Mouse (Mus musculus) small intestine, adult 2 months (tissue): Measurements from ENCODE around the gene Gm9999. TPM values are rescaled to one million over a fixed set of nuclear protein-coding genes. Genes with fewer than 3 reads are reported as not detected.

ENCODE experiments used
- H3K27ac ChIP-seq: fragments of 200-500 bp; 2 replicates; pipeline ENCODE4 v1.5.1; 2012; ENCODE audit warnings: low read depth, low read length, control low read depth, inconsistent platforms; ENCODE audit not compliant: insufficient read depth
- H3K27me3 ChIP-seq: fragments of 200-500 bp; 2 replicates; pipeline ENCODE4 v1.6.1; 2012; ENCODE audit warnings: mild to moderate bottlenecking, moderate library complexity, low read length, inconsistent platforms; ENCODE audit not compliant: control insufficient read depth, insufficient read depth
- H3K36me3 ChIP-seq: fragments of 200-500 bp; 2 replicates; pipeline ENCODE4 v1.6.1; 2012; ENCODE audit warnings: mild to moderate bottlenecking, low read length, control low read depth, inconsistent platforms; ENCODE audit not compliant: control insufficient read depth, insufficient read depth
- H3K4me1 ChIP-seq: fragments of 200-500 bp; 2 replicates; pipeline ENCODE4 v1.6.1; 2012; ENCODE audit warnings: low read length, inconsistent platforms, mixed read lengths; ENCODE audit not compliant: control insufficient read depth, insufficient read depth, insufficient read length
- H3K4me3 ChIP-seq: fragments of 200-500 bp; 2 replicates; pipeline ENCODE4 v1.5.1; 2012; ENCODE audit warnings: low read depth, mild to moderate bottlenecking, control low read depth, inconsistent platforms, low read length, moderate library complexity
- CTCF ChIP-seq: fragments of 200-500 bp; IDR thresholded peaks from 2 replicates; pipeline ENCODE4 v1.5.1; 2012; ENCODE audit warnings: low read depth, mild to moderate bottlenecking, control low read depth, inconsistent platforms, low read length, moderate library complexity, mixed read lengths; ENCODE audit not compliant: insufficient replicate concordance, insufficient read length; ENCODE audit errors: extremely low read depth
- POLR2A ChIP-seq: fragments of 200-500 bp; IDR thresholded peaks from 2 replicates; pipeline ENCODE4 v1.6.1; 2012; ENCODE audit warnings: low read depth, mild to moderate bottlenecking, control low read depth, inconsistent platforms, low read length, moderate library complexity
- whole genome bisulfite sequencing: fragments of 180-500 bp; shearing (Covaris S2); methylation state at CpG from one replicate; pipeline ENCODE4 v1.1.7; 2018; 5-methylcytosine and 5-hydroxymethylcytosine counted together
- polyA plus RNA-seq: library from polyadenylated mRNA; depleted of rRNA; stranded (reverse); fragments of >200 nt; gene quantifications from 2 replicates; pipeline ENCODE4 v1.2.3, GENCODE M21; 2012; rRNA removed

The Gm9999 gene
- polyA plus RNA-seq = not detected in 2 replicates

DNA sequence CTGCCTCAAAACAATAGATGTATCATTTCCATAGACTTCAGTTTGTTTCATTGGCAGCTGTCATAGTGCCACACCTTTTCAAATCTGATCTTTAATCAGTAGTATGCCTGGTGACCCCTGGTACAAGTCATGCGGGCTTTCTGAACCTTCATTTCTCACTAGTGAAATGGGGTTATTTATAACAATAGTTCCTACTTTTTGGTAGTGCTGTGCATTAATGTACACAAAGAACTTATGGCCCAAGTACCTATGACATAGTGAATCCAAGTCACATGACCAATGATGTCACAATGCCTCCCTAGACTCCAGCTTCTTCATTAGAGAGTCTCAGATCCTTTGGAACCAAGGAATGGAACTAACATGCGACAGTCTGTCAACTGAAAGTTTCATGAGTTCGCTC is at the start of gene Gm9999:
Gm9999 (plus strand) TSS at position 301 of the 400 bp plus-strand sequence.
- 78% methylated on average over 3 of the region's 3 CpGs for WGBS
- no peak within 1 kb of the TSS for H3K27ac ChIP-seq
- no peaks in the 10 kb centered on the region for H3K36me3 ChIP-seq
- no peak within 1 kb of the TSS for H3K4me3 ChIP-seq
- H3K4me1 ChIP-seq = 0 out of 2 replicates have a peak, but pooled peaks cover 3% of the 10 kb centered on the region
- TF ChIP-seq CTCF = no peak
- TF ChIP-seq POLR2A = no peak
- H3K27me3 ChIP-seq = no peaks in the 10 kb centered on the region

DNA sequence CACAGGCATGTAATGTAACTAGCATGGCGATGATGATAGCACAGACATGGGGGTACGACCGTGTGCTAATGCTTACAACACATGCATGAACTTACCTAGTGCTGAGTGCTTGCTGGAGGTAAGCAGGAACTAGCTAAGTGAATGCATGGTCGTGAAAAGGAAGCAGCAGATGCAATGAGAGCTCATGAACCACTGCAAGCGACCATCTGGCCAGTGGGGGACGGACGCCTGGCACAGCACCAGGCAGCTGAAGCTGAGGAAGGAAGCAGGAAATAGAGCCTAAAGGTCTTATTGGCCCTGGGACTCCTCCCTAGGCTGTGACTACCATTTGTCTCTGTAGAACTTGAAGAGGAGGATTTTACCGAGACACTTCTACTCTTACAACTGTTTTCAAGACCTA is 48.6 kb upstream of the Gm9999 start:
- TF ChIP-seq POLR2A (no peak), CTCF (no peak)
- H3K4me3 ChIP-seq = no peak overlapping the region
- H3K27ac ChIP-seq = no peak overlapping the region
- H3K27me3 ChIP-seq = no peaks in the 10 kb centered on the region
- H3K36me3 ChIP-seq = peaks cover 31% of the 10 kb centered on the region
- H3K4me1 ChIP-seq = peaks cover 7% of the 10 kb centered on the region; the same call in 1 of the 2 replicates
- 65% methylated on average over 8 of the region's 8 CpGs for WGBS

DNA sequence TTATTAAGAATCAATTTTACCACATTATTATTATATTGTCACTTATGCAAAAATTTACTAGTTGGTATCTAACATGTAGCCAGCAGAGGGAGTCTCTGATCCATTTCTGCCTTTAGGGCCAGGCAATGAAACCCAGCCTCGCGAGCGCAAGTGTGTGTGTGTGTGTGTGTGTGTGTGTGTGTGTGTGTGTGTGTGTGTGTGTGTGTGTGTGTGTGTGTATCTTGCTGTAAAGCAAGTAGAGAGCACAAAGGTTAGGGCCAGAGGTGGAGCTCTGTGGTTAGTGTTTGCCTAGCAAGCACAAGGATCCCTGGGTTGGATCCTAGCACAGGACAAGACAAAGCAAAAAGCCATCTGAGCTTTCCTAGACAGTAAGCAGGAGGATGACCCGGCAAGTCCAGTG is 47.5 kb upstream of the Gm9999 start:
- no peak overlapping the region for H3K4me3 ChIP-seq
- 0 out of 2 replicates have a peak, but pooled peaks have one; percentile 16 for TF ChIP-seq CTCF
- TF ChIP-seq POLR2A = no peak
- H3K4me1 ChIP-seq = peaks cover 7% of the 10 kb centered on the region; the same call in 1 of the 2 replicates
- no peak overlapping the region for H3K27ac ChIP-seq
- 16% methylated on average over 4 of the region's 4 CpGs for WGBS
- no peaks in the 10 kb centered on the region for H3K27me3 ChIP-seq
- H3K36me3 ChIP-seq = peaks cover 32% of the 10 kb centered on the region

DNA sequence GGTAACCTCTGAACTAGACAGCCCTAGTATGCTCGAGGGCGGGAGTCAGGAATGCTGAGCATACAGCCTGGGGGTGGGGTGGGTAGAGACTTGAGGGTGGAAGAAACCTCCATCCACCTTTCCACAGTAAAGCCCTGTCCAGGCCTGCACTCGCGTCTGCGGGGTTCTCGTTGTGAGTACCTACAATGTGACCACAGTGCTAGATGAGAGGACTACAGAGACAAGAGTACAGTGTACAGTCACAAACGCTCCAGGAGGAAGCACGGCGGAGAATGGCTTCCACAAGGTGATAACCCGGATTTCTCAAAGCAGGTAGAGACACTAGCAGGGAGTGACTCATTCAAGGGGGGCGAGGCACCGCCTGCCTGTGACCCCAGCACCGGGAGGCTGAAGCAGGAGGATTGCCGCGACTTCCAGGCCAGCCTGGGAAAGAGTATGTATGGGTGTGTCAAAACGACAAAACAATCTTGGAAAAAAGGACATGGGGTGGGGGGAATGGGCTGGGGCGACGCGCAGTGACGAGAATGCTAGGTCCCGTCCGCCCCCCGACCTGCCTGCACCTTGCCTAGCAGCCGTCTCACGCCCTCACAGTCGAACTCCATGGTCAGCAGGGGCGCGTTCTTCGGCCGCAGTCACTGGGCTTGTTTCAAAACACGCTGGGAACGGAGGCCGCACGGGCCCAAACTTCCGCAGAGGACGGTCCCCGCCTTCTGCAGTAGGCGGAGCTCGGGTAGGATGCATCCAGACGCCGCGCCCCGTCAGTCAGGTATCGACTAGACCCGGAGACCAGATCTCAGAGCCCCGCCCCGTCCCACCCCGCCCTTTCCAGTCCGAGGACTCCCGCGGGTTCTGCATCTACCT is 25.3 kb upstream of the Gm9999 start, which contains the start of gene Uevld:
Uevld (minus strand) TSS at position 697 of the 861 bp plus-strand sequence.
- H3K27me3 ChIP-seq = no peaks in the 10 kb centered on the region
- peak within 1 kb of the TSS; percentile 15; the same call in 1 of the 2 replicates for H3K27ac ChIP-seq
- under 1% methylated on average over 51 of the region's 51 CpGs for WGBS
- 0 out of 2 replicates have a peak, but pooled peaks have one; percentile 6 for TF ChIP-seq POLR2A
- no peak for TF ChIP-seq CTCF
- H3K4me3 ChIP-seq = peak within 1 kb of the TSS; percentile 85
- peaks cover 9% of the 10 kb centered on the region for H3K36me3 ChIP-seq
- peaks cover 5% of the 10 kb centered on the region for H3K4me1 ChIP-seq

DNA sequence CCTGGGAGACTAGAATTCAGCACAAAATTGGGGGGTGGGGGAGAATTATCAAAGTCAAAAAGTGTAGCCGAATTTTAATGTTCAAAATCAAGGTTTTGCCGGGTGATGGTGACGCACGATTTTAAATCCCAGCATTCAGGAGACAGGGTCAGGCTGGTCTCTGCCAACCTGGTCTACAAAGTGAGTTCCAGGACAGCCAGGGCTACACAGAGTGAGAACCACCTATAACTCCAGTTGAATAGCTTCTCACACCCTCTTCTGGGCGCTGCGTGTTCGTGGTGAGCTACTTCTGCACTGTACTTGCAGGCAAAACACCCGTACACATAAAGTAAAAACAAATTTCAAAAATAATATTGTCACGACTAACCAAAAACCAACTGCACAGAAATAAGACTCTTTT is 24.5 kb upstream of the Gm9999 start:
- H3K27me3 ChIP-seq = no peaks in the 10 kb centered on the region
- WGBS = 16% methylated on average over 9 of the region's 9 CpGs
- H3K4me1 ChIP-seq = peaks cover 5% of the 10 kb centered on the region
- H3K4me3 ChIP-seq = 0 out of 2 replicates have a peak overlapping the region, but pooled peaks have one; percentile 85
- H3K27ac ChIP-seq = no peak overlapping the region
- H3K36me3 ChIP-seq = 0 out of 2 replicates have a peak, but pooled peaks cover 4% of the 10 kb centered on the region
- TF ChIP-seq CTCF (no peak), POLR2A (no peak)

GRCm38 (mm10) chr7:46960991-46961390 is 22.4 kb upstream of the Gm9999 start:
- no peaks in the 10 kb centered on the region for H3K27me3 ChIP-seq
- no peak overlapping the region for H3K4me3 ChIP-seq
- H3K36me3 ChIP-seq = no peaks in the 10 kb centered on the region
- 7% methylated on average over 3 of the region's 3 CpGs for WGBS
- no peak for TF ChIP-seq POLR2A
- TF ChIP-seq CTCF = no peak
- peaks cover 5% of the 10 kb centered on the region for H3K4me1 ChIP-seq
- no peak overlapping the region for H3K27ac ChIP-seq

- no peak overlapping the region for H3K27ac ChIP-seq
- H3K4me3 ChIP-seq = no peak overlapping the region
- TF ChIP-seq CTCF (no peak), POLR2A (no peak)
- H3K27me3 ChIP-seq = no peaks in the 10 kb centered on the region
- H3K4me1 ChIP-seq = peaks cover 5% of the 10 kb centered on the region
- H3K36me3 ChIP-seq = no peaks in the 10 kb centered on the region
These were observed 21.2 kb upstream of the Gm9999 start for GRCm38 (mm10) chr7:46962132-46962531.
